Mouse (Mus musculus) liver, embryonic 15.5 days (tissue): ENCODE results near the gene Pcbp2. TPM values are rescaled to one million over a fixed set of nuclear protein-coding genes. Genes with fewer than 3 reads are reported as not detected.

Source experiments
- ATAC-seq: fragments of 200-750 bp; cut with Nextera tagmentation; 2 replicates; pipeline ENCODE4 v1.8.0; 2017; ENCODE audit warnings: moderate number of reproducible peaks, mild to moderate bottlenecking, moderate library complexity; ENCODE audit not compliant: insufficient read depth
- H3K27ac ChIP-seq: fragments of 300-500 bp; sonication (generic); replicated peaks from 2 replicates; pipeline ENCODE4 v1.5.1; 2015; ENCODE audit warnings: mild to moderate bottlenecking, inconsistent platforms
- H3K27me3 ChIP-seq: fragments of 300-500 bp; sonication (generic); 2 replicates; pipeline ENCODE4 v1.6.1; 2015; ENCODE audit warnings: mild to moderate bottlenecking, inconsistent platforms
- H3K36me3 ChIP-seq: fragments of 300-500 bp; sonication (generic); replicated peaks from 2 replicates; pipeline ENCODE4 v1.6.1; 2015; ENCODE audit warnings: moderate library complexity, mild to moderate bottlenecking, inconsistent platforms
- H3K4me1 ChIP-seq: fragments of 300-500 bp; sonication (generic); replicated peaks from 2 replicates; pipeline ENCODE4 v1.6.1; 2015; ENCODE audit warnings: inconsistent platforms
- H3K4me2 ChIP-seq: fragments of 300-500 bp; sonication (generic); 2 replicates; pipeline ENCODE4 v1.6.1; 2015; ENCODE audit warnings: moderate library complexity, mild to moderate bottlenecking, inconsistent platforms
- H3K4me3 ChIP-seq: fragments of 300-500 bp; sonication (generic); replicated peaks from 2 replicates; pipeline ENCODE4 v1.5.1; 2015; ENCODE audit warnings: mild to moderate bottlenecking, inconsistent platforms
- H3K9ac ChIP-seq: fragments of 300-500 bp; sonication (generic); 2 replicates; pipeline ENCODE4 v1.6.1; 2015; ENCODE audit warnings: moderate library complexity, mild to moderate bottlenecking, inconsistent platforms
- H3K9me3 ChIP-seq: fragments of 300-500 bp; sonication (generic); replicated peaks from 2 replicates; pipeline ENCODE4 v1.6.1; 2016; ENCODE audit warnings: inconsistent platforms
- WGBS: fragments of 180-500 bp; shearing (Covaris S2); methylation state at CpG from one replicate; pipeline ENCODE4 v1.1.7; 2015; ENCODE audit warnings: mixed read lengths; ENCODE audit not compliant: insufficient replicate concordance; 5-methylcytosine and 5-hydroxymethylcytosine counted together
- polyA plus RNA-seq: library from polyadenylated mRNA; unstranded; fragments of >200 nt; fragmentation: Nextera tagmentation; extraction: Ambion mirVana; gene quantifications from 2 replicates; pipeline ENCODE4 v1.2.1, GENCODE M21; 2015

Pcbp2 gene
- 64.1 and 73.9 TPM in 2 replicates for polyA plus RNA-seq

GRCm38 (mm10) chr15:102470183-102470604 lies at the start of gene Pcbp2:
Gene Pcbp2 (plus strand): TSS chr15:102470539.
- Histone ChIP-seq H3K4me2 (peak within 1 kb of the TSS; percentile 72), H3K27ac (peak within 1 kb of the TSS; percentile 90), H3K27me3 (no peaks in the 10 kb centered on the region), H3K9ac (peak within 1 kb of the TSS; percentile 96), H3K4me1 (peaks cover 18% of the 10 kb centered on the region), H3K9me3 (no peaks in the 10 kb centered on the region), H3K36me3 (peaks cover 53% of the 10 kb centered on the region), H3K4me3 (peak within 1 kb of the TSS; percentile 97)
- WGBS: under 1% methylated on average over 34 of the region's 40 CpGs
- ATAC-seq: peak; percentile 98

- Histone ChIP-seq H3K4me2 (no peak overlapping the region), H3K4me3 (no peak overlapping the region), H3K36me3 (peaks cover 62% of the 10 kb centered on the region), H3K27ac (no peak overlapping the region), H3K27me3 (no peaks in the 10 kb centered on the region), H3K9me3 (no peaks in the 10 kb centered on the region), H3K9ac (no peak overlapping the region), H3K4me1 (no peaks in the 10 kb centered on the region; the same call in 1 of the 2 replicates)
- WGBS: 23% methylated on average over 1 of the region's 1 CpGs
- no peak for ATAC-seq
Observed at GRCm38 (mm10) chr15:102420986-102421385, 49.4 kb upstream of the Pcbp2 start.

- Histone ChIP-seq H3K4me1 (no peaks in the 10 kb centered on the region; the same call in 1 of the 2 replicates), H3K4me3 (no peak overlapping the region), H3K27ac (no peak overlapping the region), H3K9ac (no peak overlapping the region), H3K27me3 (no peaks in the 10 kb centered on the region), H3K36me3 (peaks cover 67% of the 10 kb centered on the region), H3K9me3 (no peaks in the 10 kb centered on the region), H3K4me2 (no peak overlapping the region)
- ATAC-seq: no peak
- WGBS: 53% methylated on average over 3 of the region's 3 CpGs
Observed at GRCm38 (mm10) chr15:102421437-102421836, 48.9 kb upstream of the Pcbp2 start.

GRCm38 (mm10) chr15:102423602-102424240 lies 46.6 kb upstream of the Pcbp2 start:
- Histone ChIP-seq H3K4me3 (no peak overlapping the region), H3K4me2 (no peak overlapping the region), H3K36me3 (peaks cover 73% of the 10 kb centered on the region), H3K27me3 (no peaks in the 10 kb centered on the region), H3K9ac (no peak overlapping the region), H3K27ac (no peak overlapping the region), H3K9me3 (no peaks in the 10 kb centered on the region), H3K4me1 (no peaks in the 10 kb centered on the region; the same call in 1 of the 2 replicates)
- WGBS: 82% methylated on average over 2 of the region's 2 CpGs
- ATAC-seq: no peak

- Histone ChIP-seq H3K9ac (no peak overlapping the region), H3K27ac (no peak overlapping the region), H3K4me3 (no peak overlapping the region), H3K4me1 (no peaks in the 10 kb centered on the region), H3K27me3 (no peaks in the 10 kb centered on the region), H3K9me3 (no peaks in the 10 kb centered on the region), H3K36me3 (peaks cover 75% of the 10 kb centered on the region), H3K4me2 (no peak overlapping the region)
- WGBS: 77% methylated on average over 2 of the region's 2 CpGs
- ATAC-seq: no peak
Observed at GRCm38 (mm10) chr15:102424657-102425056, 45.7 kb upstream of the Pcbp2 start.

DNA sequence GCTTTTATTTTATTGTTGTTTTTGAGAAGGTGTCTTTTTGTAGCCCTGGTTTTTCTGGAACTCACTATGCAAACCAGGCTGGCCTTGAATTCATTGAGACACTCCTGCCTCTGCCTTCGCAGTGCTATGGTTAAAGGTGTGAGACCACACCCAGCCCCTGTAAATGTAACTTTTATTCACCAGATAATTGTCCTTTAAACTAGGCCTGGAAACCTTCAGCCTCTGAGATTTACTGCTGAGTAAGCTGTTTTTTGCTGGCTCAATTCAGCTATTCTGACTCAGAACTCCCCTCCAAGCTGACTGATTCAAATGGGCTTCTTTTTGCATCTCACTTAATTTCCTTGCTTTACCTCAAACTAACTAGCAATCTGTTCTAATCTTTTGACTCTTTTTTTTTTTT lies 43.4 kb upstream of the Pcbp2 start:
- 92% methylated on average over 1 of the region's 1 CpGs for WGBS
- Histone ChIP-seq H3K36me3 (peaks cover 86% of the 10 kb centered on the region), H3K4me1 (no peaks in the 10 kb centered on the region), H3K27me3 (no peaks in the 10 kb centered on the region), H3K9ac (no peak overlapping the region), H3K4me3 (no peak overlapping the region), H3K9me3 (no peaks in the 10 kb centered on the region), H3K27ac (no peak overlapping the region), H3K4me2 (no peak overlapping the region)
- ATAC-seq: no peak

- 63% methylated on average over 1 of the region's 1 CpGs for WGBS
Observed at GRCm38 (mm10) chr15:102432046-102432445, 38.3 kb upstream of the Pcbp2 start.

GRCm38 (mm10) chr15:102433173-102433572 lies 37.2 kb upstream of the Pcbp2 start:
- H3K4me3 ChIP-seq: no peak overlapping the region
- WGBS: 85% methylated on average over 4 of the region's 4 CpGs
- H3K9ac ChIP-seq: no peak overlapping the region
- H3K36me3 ChIP-seq: peaks cover 72% of the 10 kb centered on the region
- H3K27me3 ChIP-seq: no peaks in the 10 kb centered on the region
- no peaks in the 10 kb centered on the region for H3K4me1 ChIP-seq
- ATAC-seq: no peak
- H3K9me3 ChIP-seq: no peaks in the 10 kb centered on the region
- no peak overlapping the region for H3K27ac ChIP-seq
- no peak overlapping the region for H3K4me2 ChIP-seq

More at GRCm38 (mm10) chr15:102432046-102432445, 38.3 kb upstream of the Pcbp2 start:
- Histone ChIP-seq H3K27ac (no peak overlapping the region), H3K4me3 (no peak overlapping the region), H3K4me2 (no peak overlapping the region), H3K27me3 (no peaks in the 10 kb centered on the region), H3K36me3 (peaks cover 83% of the 10 kb centered on the region), H3K9me3 (no peaks in the 10 kb centered on the region), H3K9ac (no peak overlapping the region), H3K4me1 (no peaks in the 10 kb centered on the region)
- ATAC-seq: no peak

GRCm38 (mm10) chr15:102442490-102442889 lies 27.8 kb upstream of the Pcbp2 start:
- Histone ChIP-seq H3K4me1 (no peaks in the 10 kb centered on the region; the same call in 1 of the 2 replicates), H3K4me3 (no peak overlapping the region), H3K9me3 (no peaks in the 10 kb centered on the region), H3K27ac (no peak overlapping the region), H3K36me3 (no peaks in the 10 kb centered on the region), H3K4me2 (no peak overlapping the region), H3K27me3 (no peaks in the 10 kb centered on the region; the same call in 1 of the 2 replicates), H3K9ac (no peak overlapping the region)
- peak; percentile 29; the same call in 1 of the 2 replicates for ATAC-seq
- 44% methylated on average over 2 of the region's 2 CpGs for WGBS

DNA sequence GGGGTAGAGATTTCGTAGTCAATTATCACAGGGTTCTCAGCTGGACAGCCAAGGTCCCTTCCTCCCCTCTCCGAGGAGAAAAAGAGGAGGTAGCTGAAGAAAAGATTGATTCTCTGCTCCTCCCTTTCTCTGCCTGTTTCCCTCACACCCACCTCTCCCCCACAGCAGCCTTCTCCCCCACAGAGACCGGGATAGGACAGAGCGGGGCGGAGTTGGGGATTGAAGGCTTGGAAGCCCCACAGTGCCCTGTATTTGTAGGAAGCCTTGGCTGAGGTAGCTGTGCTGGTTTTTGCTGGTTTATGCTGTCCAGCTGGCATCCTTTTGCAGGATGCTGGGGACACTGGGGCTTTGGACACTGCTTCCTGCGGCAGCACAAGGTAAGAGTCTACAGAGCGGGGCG lies 25.2 kb upstream of the Pcbp2 start, which contains the start of gene Amhr2:
Gene Amhr2, plus strand, starts transcription at position 222 of the 400 bp plus-strand sequence.
- Histone ChIP-seq H3K36me3 (no peaks in the 10 kb centered on the region), H3K4me1 (no peaks in the 10 kb centered on the region; the same call in 1 of the 2 replicates), H3K4me2 (no peak within 1 kb of the TSS), H3K9me3 (no peaks in the 10 kb centered on the region), H3K27me3 (no peaks in the 10 kb centered on the region; the same call in 1 of the 2 replicates), H3K27ac (no peak within 1 kb of the TSS), H3K4me3 (no peak within 1 kb of the TSS), H3K9ac (no peak within 1 kb of the TSS)
- 68% methylated on average over 8 of the region's 8 CpGs for WGBS
- no peak for ATAC-seq

DNA sequence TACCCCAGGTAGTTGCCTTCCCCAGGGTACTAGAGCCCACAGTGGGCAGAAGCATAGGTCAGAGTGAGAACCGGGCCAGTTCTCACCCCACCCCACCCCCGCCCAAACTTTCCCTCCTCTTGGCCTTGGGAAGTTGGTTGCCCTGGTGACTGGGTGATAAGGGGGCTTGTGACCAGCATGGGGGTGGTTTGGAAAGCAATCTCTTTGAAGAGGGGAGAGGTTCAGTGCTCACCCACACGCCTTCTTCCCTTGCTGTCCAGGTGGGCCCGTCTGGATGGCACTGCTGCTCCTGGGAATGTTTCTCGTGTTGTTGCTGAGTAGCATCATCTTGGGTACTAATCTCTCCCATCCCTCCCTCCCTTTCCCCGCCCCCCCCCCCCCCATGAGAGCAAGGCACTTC lies 23.9 kb upstream of the Pcbp2 start:
- Histone ChIP-seq H3K9ac (no peak overlapping the region), H3K4me2 (no peak overlapping the region), H3K4me3 (no peak overlapping the region), H3K27ac (no peak overlapping the region), H3K4me1 (peaks cover 7% of the 10 kb centered on the region; the same call in 1 of the 2 replicates), H3K9me3 (no peaks in the 10 kb centered on the region), H3K27me3 (no peaks in the 10 kb centered on the region; the same call in 1 of the 2 replicates), H3K36me3 (no peaks in the 10 kb centered on the region)
- 15% methylated on average over 6 of the region's 6 CpGs for WGBS
- no peak for ATAC-seq
